Mouse (Mus musculus) neural tube, embryonic 15.5 days (tissue): ENCODE data around the gene Map3k5. TPM values are rescaled to one million over a fixed set of nuclear protein-coding genes. Genes with fewer than 3 reads are reported as not detected.

Source experiments
- ATAC-seq: fragments of 200-750 bp; cut with Nextera tagmentation; 2 replicates; pipeline ENCODE4 v1.8.0; 2017; ENCODE audit warnings: mild to moderate bottlenecking, moderate TSS enrichment, moderate library complexity; ENCODE audit not compliant: low FRiP score
- H3K27ac ChIP-seq: fragments of 300-500 bp; sonication (generic); replicated peaks from 2 replicates; pipeline ENCODE4 v1.5.1; 2015; ENCODE audit warnings: mild to moderate bottlenecking, inconsistent platforms
- H3K27me3 ChIP-seq: fragments of 300-500 bp; sonication (generic); replicated peaks from 2 replicates; pipeline ENCODE4 v1.6.1; 2015; ENCODE audit warnings: inconsistent platforms
- H3K36me3 ChIP-seq: fragments of 300-500 bp; sonication (generic); 2 replicates; pipeline ENCODE4 v1.6.1; 2015; ENCODE audit warnings: inconsistent platforms
- H3K4me1 ChIP-seq: fragments of 300-500 bp; sonication (generic); 2 replicates; pipeline ENCODE4 v1.6.1; 2015; ENCODE audit warnings: inconsistent platforms
- H3K4me2 ChIP-seq: fragments of 300-500 bp; sonication (generic); 2 replicates; pipeline ENCODE4 v1.6.1; 2015; ENCODE audit warnings: inconsistent platforms, mild to moderate bottlenecking, moderate library complexity
- H3K4me3 ChIP-seq: fragments of 300-500 bp; sonication (generic); replicated peaks from 2 replicates; pipeline ENCODE4 v1.5.1; 2015; ENCODE audit warnings: mild to moderate bottlenecking, inconsistent platforms
- H3K9ac ChIP-seq: fragments of 300-500 bp; sonication (generic); replicated peaks from 2 replicates; pipeline ENCODE4 v1.6.1; 2015; ENCODE audit warnings: mild to moderate bottlenecking, inconsistent platforms
- H3K9me3 ChIP-seq: fragments of 300-500 bp; sonication (generic); replicated peaks from 2 replicates; pipeline ENCODE4 v1.6.1; 2016; ENCODE audit warnings: inconsistent platforms
- WGBS: fragments of 180-500 bp; shearing (Covaris S2); methylation state at CpG from one replicate; pipeline ENCODE4 v1.1.7; 2015; ENCODE audit warnings: mixed read lengths; 5-methylcytosine and 5-hydroxymethylcytosine counted together
- polyA plus RNA-seq: library from polyadenylated mRNA; unstranded; fragments of >200 nt; fragmentation: Nextera tagmentation; extraction: Ambion mirVana; gene quantifications from 2 replicates; pipeline ENCODE4 v1.2.1, GENCODE M21; 2015

Gene Map3k5
- polyA plus RNA-seq, 1 experiment from 2014 or later: 1.4 TPM

- no peak overlapping the region for H3K9ac ChIP-seq
- H3K27me3 ChIP-seq: no peaks in the 10 kb centered on the region
- peak overlapping the region; percentile 38 for H3K4me3 ChIP-seq
- H3K27ac ChIP-seq: peak overlapping the region; percentile 60
- H3K36me3 ChIP-seq: no peaks in the 10 kb centered on the region
- no peak for ATAC-seq
- peaks cover 25% of the 10 kb centered on the region for H3K4me1 ChIP-seq
- WGBS: 56% methylated on average over 4 of the region's 4 CpGs
- no peaks in the 10 kb centered on the region for H3K9me3 ChIP-seq
- H3K4me2 ChIP-seq: peak overlapping the region; percentile 65
Measured at GRCm38 (mm10) chr10:20171756-20172155, 237.5 kb downstream of the Map3k5 start.

GRCm38 (mm10) chr10:20173733-20174132 lies 239.5 kb downstream of the Map3k5 start:
- no peak overlapping the region for H3K4me2 ChIP-seq
- H3K36me3 ChIP-seq: no peaks in the 10 kb centered on the region
- no peaks in the 10 kb centered on the region for H3K9me3 ChIP-seq
- 80% methylated on average over 4 of the region's 4 CpGs for WGBS
- H3K27ac ChIP-seq: no peak overlapping the region
- H3K9ac ChIP-seq: no peak overlapping the region
- H3K27me3 ChIP-seq: no peaks in the 10 kb centered on the region
- no peak overlapping the region for H3K4me3 ChIP-seq
- no peak for ATAC-seq
- H3K4me1 ChIP-seq: peaks cover 25% of the 10 kb centered on the region

GRCm38 (mm10) chr10:20176054-20176453 lies 241.8 kb downstream of the Map3k5 start:
- no peak overlapping the region for H3K4me3 ChIP-seq
- no peaks in the 10 kb centered on the region for H3K9me3 ChIP-seq
- peaks cover 10% of the 10 kb centered on the region for H3K4me1 ChIP-seq
- H3K27me3 ChIP-seq: no peaks in the 10 kb centered on the region
- WGBS: 72% methylated on average over 7 of the region's 7 CpGs
- H3K27ac ChIP-seq: no peak overlapping the region
- no peak for ATAC-seq
- H3K36me3 ChIP-seq: no peaks in the 10 kb centered on the region
- no peak overlapping the region for H3K4me2 ChIP-seq
- H3K9ac ChIP-seq: no peak overlapping the region

GRCm38 (mm10) chr10:20178807-20179605 lies 244.7 kb downstream of the Map3k5 start:
- H3K27me3 ChIP-seq: no peaks in the 10 kb centered on the region
- WGBS: 44% methylated on average over 12 of the region's 12 CpGs
- H3K36me3 ChIP-seq: no peaks in the 10 kb centered on the region
- no peak for ATAC-seq
- no peak overlapping the region for H3K4me3 ChIP-seq
- no peak overlapping the region for H3K27ac ChIP-seq
- no peak overlapping the region for H3K4me2 ChIP-seq
- no peak overlapping the region for H3K9ac ChIP-seq
- H3K4me1 ChIP-seq: peaks cover 16% of the 10 kb centered on the region
- no peaks in the 10 kb centered on the region for H3K9me3 ChIP-seq

- no peak overlapping the region for H3K27ac ChIP-seq
- ATAC-seq: peak; percentile 53
- no peak overlapping the region for H3K9ac ChIP-seq
- H3K9me3 ChIP-seq: no peaks in the 10 kb centered on the region
- no peak overlapping the region for H3K4me3 ChIP-seq
- H3K36me3 ChIP-seq: no peaks in the 10 kb centered on the region
- 25% methylated on average over 10 of the region's 10 CpGs for WGBS
- H3K27me3 ChIP-seq: no peaks in the 10 kb centered on the region
- H3K4me2 ChIP-seq: no peak overlapping the region
- H3K4me1 ChIP-seq: peaks cover 16% of the 10 kb centered on the region
Measured at GRCm38 (mm10) chr10:20181198-20181597, 246.9 kb downstream of the Map3k5 start.

- 37% methylated on average over 11 of the region's 11 CpGs for WGBS
- H3K27ac ChIP-seq: no peak overlapping the region
- no peaks in the 10 kb centered on the region for H3K27me3 ChIP-seq
- no peak for ATAC-seq
- no peak overlapping the region for H3K4me3 ChIP-seq
- no peak overlapping the region for H3K4me2 ChIP-seq
- H3K9ac ChIP-seq: no peak overlapping the region
- peaks cover 16% of the 10 kb centered on the region for H3K4me1 ChIP-seq
- H3K9me3 ChIP-seq: no peaks in the 10 kb centered on the region
- no peaks in the 10 kb centered on the region for H3K36me3 ChIP-seq
Measured at GRCm38 (mm10) chr10:20181680-20182399, 247.6 kb downstream of the Map3k5 start.

- H3K4me1 ChIP-seq: peaks cover 16% of the 10 kb centered on the region
- no peak overlapping the region for H3K9ac ChIP-seq
- no peak overlapping the region for H3K4me2 ChIP-seq
- no peaks in the 10 kb centered on the region for H3K9me3 ChIP-seq
- no peak overlapping the region for H3K4me3 ChIP-seq
- H3K27ac ChIP-seq: no peak overlapping the region
- 86% methylated on average over 4 of the region's 4 CpGs for WGBS
- no peaks in the 10 kb centered on the region for H3K36me3 ChIP-seq
- H3K27me3 ChIP-seq: no peaks in the 10 kb centered on the region
- ATAC-seq: no peak
Measured at GRCm38 (mm10) chr10:20184326-20184725, 250.1 kb downstream of the Map3k5 start.

GRCm38 (mm10) chr10:20185264-20185663 lies 251.0 kb downstream of the Map3k5 start:
- H3K9me3 ChIP-seq: no peaks in the 10 kb centered on the region
- no peaks in the 10 kb centered on the region for H3K36me3 ChIP-seq
- ATAC-seq: no peak
- H3K4me1 ChIP-seq: peaks cover 16% of the 10 kb centered on the region
- H3K9ac ChIP-seq: no peak overlapping the region
- H3K4me2 ChIP-seq: no peak overlapping the region
- WGBS: 88% methylated on average over 4 of the region's 4 CpGs
- H3K27ac ChIP-seq: no peak overlapping the region
- no peaks in the 10 kb centered on the region for H3K27me3 ChIP-seq
- no peak overlapping the region for H3K4me3 ChIP-seq

GRCm38 (mm10) chr10:20185806-20186205 lies 251.5 kb downstream of the Map3k5 start:
- Histone ChIP-seq H3K4me2 (no peak overlapping the region), H3K4me3 (no peak overlapping the region), H3K4me1 (peaks cover 16% of the 10 kb centered on the region), H3K27ac (no peak overlapping the region), H3K27me3 (no peaks in the 10 kb centered on the region), H3K9me3 (no peaks in the 10 kb centered on the region), H3K36me3 (no peaks in the 10 kb centered on the region), H3K9ac (no peak overlapping the region)
- no peak for ATAC-seq
- WGBS: 98% methylated on average over 2 of the region's 2 CpGs

GRCm38 (mm10) chr10:20186800-20187273 lies 252.6 kb downstream of the Map3k5 start:
- Histone ChIP-seq H3K4me1 (peaks cover 6% of the 10 kb centered on the region; the same call in 1 of the 2 replicates), H3K9me3 (no peaks in the 10 kb centered on the region), H3K27me3 (no peaks in the 10 kb centered on the region), H3K9ac (no peak overlapping the region), H3K4me2 (no peak overlapping the region), H3K4me3 (no peak overlapping the region), H3K27ac (no peak overlapping the region), H3K36me3 (no peaks in the 10 kb centered on the region)
- ATAC-seq: no peak
- WGBS: 86% methylated on average over 5 of the region's 5 CpGs

GRCm38 (mm10) chr10:20190139-20190747 lies 256.0 kb downstream of the Map3k5 start:
- H3K4me2 ChIP-seq: no peak overlapping the region
- no peaks in the 10 kb centered on the region for H3K36me3 ChIP-seq
- H3K27ac ChIP-seq: no peak overlapping the region
- 89% methylated on average over 6 of the region's 6 CpGs for WGBS
- no peak overlapping the region for H3K4me3 ChIP-seq
- H3K9ac ChIP-seq: no peak overlapping the region
- H3K4me1 ChIP-seq: no peaks in the 10 kb centered on the region
- no peaks in the 10 kb centered on the region for H3K9me3 ChIP-seq
- ATAC-seq: no peak
- H3K27me3 ChIP-seq: no peaks in the 10 kb centered on the region
